8 mouse cellular contexts compared by ENCODE assay signal in the genomic region with DNA sequence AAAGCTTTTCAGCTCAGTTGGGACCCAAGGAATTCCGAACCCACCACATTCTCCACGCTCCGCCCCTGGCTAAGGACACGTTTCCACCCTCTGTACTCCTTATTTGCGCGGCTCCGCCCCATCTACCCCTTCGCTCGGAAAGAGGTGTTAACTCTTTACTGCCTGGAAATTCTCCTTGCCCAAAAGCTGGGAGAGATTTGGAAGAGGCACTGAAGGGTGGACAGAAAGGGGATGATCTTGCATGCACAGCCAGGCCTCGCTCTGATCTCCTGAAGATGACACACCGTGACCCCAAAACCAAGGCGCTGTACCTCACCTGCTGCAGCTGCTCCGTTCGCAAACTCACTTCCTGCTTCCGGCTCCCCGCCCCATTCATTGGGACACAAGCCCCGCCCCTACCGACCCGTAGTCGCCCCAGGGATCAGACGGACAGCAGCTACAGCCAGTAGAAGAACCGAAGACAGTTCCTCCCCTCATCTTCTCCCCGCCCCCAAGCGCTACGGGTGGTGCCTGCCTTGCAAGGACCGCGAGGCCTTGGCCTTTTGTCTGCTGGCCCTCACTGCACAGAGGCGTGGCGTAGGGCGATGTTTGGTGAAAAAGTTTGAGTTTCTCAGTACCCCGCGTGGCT. TPM values are rescaled to one million over a fixed set of nuclear protein-coding genes. Genes with fewer than 3 reads are reported as not detected.
DNase-seq lines count a peak whose midpoint lies in the region; ATAC-seq and TF ChIP-seq lines count a peak whose summit lies in the region.

A gene (minus strand): TSS at position 384 of the 628 bp plus-strand sequence.

- H3K36me3 ChIP-seq in embryonic facial prominence, embryonic 15.5 days, result peaks cover 25% of the 10 kb centered on the region
- H3K36me3 ChIP-seq in limb, embryonic 14.5 days (ENCODE audit: control insufficient read depth, insufficient read depth, low read length), result peaks cover 31% of the 10 kb centered on the region
- H3K36me3 ChIP-seq in midbrain, postnatal 0 days (ENCODE audit: insufficient read depth, low read length), result peaks cover 31% of the 10 kb centered on the region

- TF ChIP-seq POLR2A in bone marrow, adult 2 months (IDR thresholded peaks at IDR 0.05; ENCODE audit: borderline replicate concordance, control insufficient read depth, low read depth, low read length), result peak; percentile 93
- TF ChIP-seq POLR2A in limb, embryonic 14.5 days (IDR thresholded peaks at IDR 0.05; ENCODE audit: borderline replicate concordance, extremely low read depth, insufficient read depth, insufficient read length), result peak; percentile 94; the same call in 1 of the 2 replicates

- WGBS in bone marrow, adult 2 months, result under 1% methylated on average over 32 of the region's 32 CpGs
- under 1% methylated on average over 32 of the region's 32 CpGs for WGBS in embryonic facial prominence, embryonic 15.5 days
- under 1% methylated on average over 32 of the region's 32 CpGs for WGBS in limb, embryonic 14.5 days
- WGBS in midbrain, postnatal 0 days, result under 1% methylated on average over 32 of the region's 32 CpGs

- H3K27ac ChIP-seq in bone marrow, adult 2 months (ENCODE audit: control insufficient read depth, insufficient read depth, low read depth, low read length, poor library complexity), result no peak within 1 kb of the TSS
- H3K27ac ChIP-seq in embryonic facial prominence, embryonic 15.5 days (replicated peaks), result peak within 1 kb of the TSS; percentile 81
- peak within 1 kb of the TSS; percentile 79 for H3K27ac ChIP-seq in limb, embryonic 14.5 days (replicated peaks; ENCODE audit: low read depth, low read length)
- H3K27ac ChIP-seq in midbrain, postnatal 0 days (ENCODE audit: low read depth, low read length), result peak within 1 kb of the TSS; percentile 74

- no peaks in the 10 kb centered on the region; the same call in 1 of the 2 replicates for H3K4me1 ChIP-seq in bone marrow, adult 2 months (ENCODE audit: control insufficient read depth, insufficient read depth, low read length)
- peaks cover 28% of the 10 kb centered on the region for H3K4me1 ChIP-seq in embryonic facial prominence, embryonic 15.5 days
- peaks cover 9% of the 10 kb centered on the region; the same call in 1 of the 2 replicates for H3K4me1 ChIP-seq in limb, embryonic 14.5 days (ENCODE audit: control insufficient read depth, insufficient read depth, low read length)
- peaks cover 8% of the 10 kb centered on the region; the same call in 1 of the 2 replicates for H3K4me1 ChIP-seq in midbrain, postnatal 0 days (ENCODE audit: insufficient read depth, low read length)

- peak within 1 kb of the TSS; percentile 92 for H3K4me3 ChIP-seq in bone marrow, adult 2 months (replicated peaks; ENCODE audit: control insufficient read depth, low read depth, low read length)
- H3K4me3 ChIP-seq in embryonic facial prominence, embryonic 15.5 days (replicated peaks), result peak within 1 kb of the TSS; percentile 80
- peak within 1 kb of the TSS; percentile 67 for H3K4me3 ChIP-seq in limb, embryonic 14.5 days (replicated peaks; ENCODE audit: low read length)
- H3K4me3 ChIP-seq in midbrain, postnatal 0 days (ENCODE audit: low read depth, low read length), result peak within 1 kb of the TSS; percentile 59

- H3K4me2 ChIP-seq in embryonic facial prominence, embryonic 15.5 days (replicated peaks), result peak within 1 kb of the TSS; percentile 61
- H3K4me2 ChIP-seq in limb, embryonic 14.5 days (replicated peaks; ENCODE audit: low read depth, low read length, severe bottlenecking), result peak within 1 kb of the TSS; percentile 50
- peak within 1 kb of the TSS; percentile 59 for H3K4me2 ChIP-seq in midbrain, postnatal 0 days (ENCODE audit: low read depth, low read length, poor library complexity, severe bottlenecking)

- TF ChIP-seq CTCF in bone marrow, adult 2 months (IDR thresholded peaks at IDR 0.05; ENCODE audit: control insufficient read depth, insufficient read depth, low read length), result no peak
- no peak for TF ChIP-seq CTCF in midbrain, postnatal 0 days (IDR thresholded peaks at IDR 0.05)

- ATAC-seq in embryonic facial prominence, embryonic 15.5 days (ENCODE audit: insufficient number of reproducible peaks, low FRiP score, low TSS enrichment, low read depth), result peak; percentile 98
- ATAC-seq in limb, embryonic 14.5 days (ENCODE audit: low FRiP score, low read depth), result peak; percentile 99
- ATAC-seq in midbrain, postnatal 0 days (ENCODE audit: low FRiP score), result peak; percentile 95

- peak within 1 kb of the TSS; percentile 58 for H3K9ac ChIP-seq in embryonic facial prominence, embryonic 15.5 days
- peak within 1 kb of the TSS; percentile 67 for H3K9ac ChIP-seq in limb, embryonic 14.5 days (ENCODE audit: low read depth, low read length, severe bottlenecking)
- H3K9ac ChIP-seq in midbrain, postnatal 0 days (replicated peaks; ENCODE audit: low read length, poor library complexity, severe bottlenecking), result peak within 1 kb of the TSS; percentile 37

- no peaks in the 10 kb centered on the region for H3K27me3 ChIP-seq in embryonic facial prominence, embryonic 15.5 days
- H3K27me3 ChIP-seq in limb, embryonic 14.5 days (ENCODE audit: control insufficient read depth, insufficient read depth, low read length), result no peaks in the 10 kb centered on the region
- no peaks in the 10 kb centered on the region for H3K27me3 ChIP-seq in midbrain, postnatal 0 days (ENCODE audit: insufficient read depth, low read length)

- H3K9me3 ChIP-seq in embryonic facial prominence, embryonic 15.5 days (replicated peaks), result no peaks in the 10 kb centered on the region
- H3K9me3 ChIP-seq in limb, embryonic 14.5 days (ENCODE audit: control insufficient read depth, low read length), result no peaks in the 10 kb centered on the region
- H3K9me3 ChIP-seq in midbrain, postnatal 0 days (ENCODE audit: low read length), result no peaks in the 10 kb centered on the region

- peak; percentile 99 for DNase-seq in 416B (ENCODE audit: low read depth)
- DNase-seq in heart, adult 8-10 months (ENCODE audit: low spot score), result peak; percentile 99
- DNase-seq in kidney, adult 9 months, result peak; percentile 99
- peak; percentile 98 for DNase-seq in limb, embryonic 14.5 days (ENCODE audit: low spot score)
- peak; percentile 98 for DNase-seq in midbrain, postnatal 0 days (ENCODE audit: low spot score)
- peak; percentile 98 for DNase-seq in spleen, postnatal 14 days (ENCODE audit: low spot score in 2 of 2)

RNA-seq across cellular contexts. Expression of the gene that starts here (rescaled TPM):
- 17.2 and 27.5 TPM in 2 replicates for polyA plus RNA-seq in bone marrow, adult 2 months (2011; ENCODE audit: insufficient read depth, insufficient read length, low replicate concordance, missing spikeins)
- 113 and 117 TPM in 2 replicates for polyA plus RNA-seq in embryonic facial prominence, embryonic 15.5 days (2015; fragmentation: Nextera tagmentation; extraction: Ambion mirVana)
- 10 to 100 TPM; 17.0 to 20.0 (median 18.3) TPM for total RNA-seq in heart, adult 8-10 months (2022)
- polyA plus RNA-seq in limb, embryonic 14.5 days (2012; rRNA removed), result 96.5 and 116 TPM in 2 replicates
- 90.9 and 94.0 TPM in 2 replicates for polyA plus RNA-seq in limb, embryonic 14.5 days (2014; fragmentation: Nextera tagmentation; extraction: Ambion mirVana)
- total RNA-seq in midbrain, postnatal 0 days (2014; rRNA removed), result 84.6 and 94.7 TPM in 2 replicates
- polyA plus RNA-seq in midbrain, postnatal 0 days (2015; fragmentation: Nextera tagmentation; extraction: Ambion mirVana), result 87.7 and 96.3 TPM in 2 replicates
